Mouse (Mus musculus) limb, embryonic 12.5 days (tissue): ENCODE measurements at regions not wholly inside any gene's neighbourhood (a gene's known extent, or its start where the extent isn't known, plus 50 kb on each side); places are given as distances from the start of the nearest gene placed in this dataset.
"Not testable (repeated sequence)": the region's sequence is repeated elsewhere in the genome, so short reads cannot be mapped to it uniquely, and the experiment has no call there.

ENCODE experiments used
- ATAC-seq: fragments of 200-750 bp; cut with Nextera tagmentation; 2 replicates; pipeline ENCODE4 v1.8.0; 2017; ENCODE audit warnings: low read depth, moderate TSS enrichment; ENCODE audit not compliant: insufficient number of reproducible peaks, insufficient read depth, low FRiP score, low TSS enrichment
- H3K27ac ChIP-seq: fragments of 300-500 bp; sonication (generic); 2 replicates; pipeline ENCODE4 v1.5.1; 2016; ENCODE audit warnings: mild to moderate bottlenecking, moderate library complexity
- H3K27me3 ChIP-seq: fragments of 300-500 bp; sonication (generic); 2 replicates; pipeline ENCODE4 v1.6.1; 2016; ENCODE audit warnings: mild to moderate bottlenecking, moderate library complexity
- H3K36me3 ChIP-seq: fragments of 300-500 bp; sonication (generic); 2 replicates; pipeline ENCODE4 v1.6.1; 2016; ENCODE audit warnings: mild to moderate bottlenecking, moderate library complexity
- H3K4me1 ChIP-seq: fragments of 300-500 bp; sonication (generic); replicated peaks from 2 replicates; pipeline ENCODE4 v1.6.1; 2016
- H3K4me2 ChIP-seq: fragments of 300-500 bp; sonication (generic); 2 replicates; pipeline ENCODE4 v1.6.1; 2016; ENCODE audit warnings: mild to moderate bottlenecking, moderate library complexity
- H3K4me3 ChIP-seq: fragments of 300-500 bp; sonication (generic); replicated peaks from 2 replicates; pipeline ENCODE4 v1.5.1; 2016; ENCODE audit warnings: mild to moderate bottlenecking
- H3K9ac ChIP-seq: fragments of 300-500 bp; sonication (generic); replicated peaks from 2 replicates; pipeline ENCODE4 v1.6.1; 2016; ENCODE audit warnings: mild to moderate bottlenecking, moderate library complexity
- H3K9me3 ChIP-seq: fragments of 300-500 bp; sonication (generic); 2 replicates; pipeline ENCODE4 v1.6.1; 2016; ENCODE audit warnings: mild to moderate bottlenecking, moderate library complexity
- WGBS: fragments of 180-500 bp; shearing (Covaris S2); methylation state at CpG from one replicate; pipeline ENCODE4 v1.1.7; 2016; 5-methylcytosine and 5-hydroxymethylcytosine counted together

- Histone ChIP-seq H3K4me1 (no peaks in the 10 kb centered on the region), H3K9me3 (no peaks in the 10 kb centered on the region), H3K36me3 (no peaks in the 10 kb centered on the region), H3K27ac (no peak overlapping the region), H3K27me3 (no peaks in the 10 kb centered on the region), H3K4me2 (no peak overlapping the region), H3K9ac (no peak overlapping the region), H3K4me3 (no peak overlapping the region)
- ATAC-seq, result no peak
Measured at GRCm38 (mm10) chr13:85988633-85989032, 58.1 kb downstream of the Cox7c start.

GRCm38 (mm10) chr13:85982089-85982488 lies 64.6 kb downstream of the Cox7c start:
- 79% methylated on average over 1 of the region's 1 CpGs for WGBS
- H3K4me1 ChIP-seq, result no peaks in the 10 kb centered on the region
- H3K4me3 ChIP-seq, result no peak overlapping the region
- H3K27ac ChIP-seq, result no peak overlapping the region
- H3K27me3 ChIP-seq, result no peaks in the 10 kb centered on the region
- ATAC-seq, result no peak
- no peaks in the 10 kb centered on the region for H3K9me3 ChIP-seq
- no peak overlapping the region for H3K4me2 ChIP-seq
- no peaks in the 10 kb centered on the region for H3K36me3 ChIP-seq
- H3K9ac ChIP-seq, result no peak overlapping the region

GRCm38 (mm10) chr13:85964005-85964404 lies 82.7 kb downstream of the Cox7c start:
- H3K36me3 ChIP-seq, H3K4me2 ChIP-seq, H3K27me3 ChIP-seq, H3K4me1 ChIP-seq, H3K9me3 ChIP-seq, H3K9ac ChIP-seq, H3K4me3 ChIP-seq, H3K27ac ChIP-seq, ATAC-seq: not testable (repeated sequence)
- WGBS, result 84% methylated on average over 2 of the region's 2 CpGs

GRCm38 (mm10) chr13:85955284-85955683 lies 91.4 kb downstream of the Cox7c start:
- Histone ChIP-seq H3K36me3 (no peaks in the 10 kb centered on the region), H3K4me2 (no peak overlapping the region), H3K9me3 (no peaks in the 10 kb centered on the region), H3K4me1 (no peaks in the 10 kb centered on the region), H3K27me3 (no peaks in the 10 kb centered on the region), H3K4me3 (no peak overlapping the region), H3K27ac (no peak overlapping the region), H3K9ac (no peak overlapping the region)
- no peak for ATAC-seq

GRCm38 (mm10) chr13:85952896-85953295 lies 93.8 kb downstream of the Cox7c start:
- no peak overlapping the region for H3K27ac ChIP-seq
- no peak overlapping the region for H3K4me3 ChIP-seq
- WGBS, result 71% methylated on average over 6 of the region's 6 CpGs
- no peaks in the 10 kb centered on the region for H3K27me3 ChIP-seq
- H3K4me2 ChIP-seq, result no peak overlapping the region
- no peak for ATAC-seq
- no peak overlapping the region for H3K9ac ChIP-seq
- no peaks in the 10 kb centered on the region for H3K36me3 ChIP-seq
- no peaks in the 10 kb centered on the region for H3K9me3 ChIP-seq
- H3K4me1 ChIP-seq, result no peaks in the 10 kb centered on the region

GRCm38 (mm10) chr13:85926825-85927737 lies 119.6 kb downstream of the Cox7c start:
- peak; percentile 56; the same call in 1 of the 2 replicates for ATAC-seq
- Histone ChIP-seq H3K9me3 (no peaks in the 10 kb centered on the region), H3K36me3 (no peaks in the 10 kb centered on the region), H3K27me3 (no peaks in the 10 kb centered on the region), H3K4me2 (peak overlapping the region; percentile 26), H3K27ac (0 out of 2 replicates have a peak overlapping the region, but pooled peaks have one; percentile 35), H3K9ac (no peak overlapping the region), H3K4me3 (no peak overlapping the region), H3K4me1 (peaks cover 6% of the 10 kb centered on the region)
- WGBS, result 45% methylated on average over 4 of the region's 4 CpGs

- 45% methylated on average over 2 of the region's 2 CpGs for WGBS
- H3K9ac ChIP-seq, result no peak overlapping the region
- peaks cover 6% of the 10 kb centered on the region for H3K4me1 ChIP-seq
- H3K4me2 ChIP-seq, result no peak overlapping the region
- H3K27me3 ChIP-seq, result no peaks in the 10 kb centered on the region
- no peak for ATAC-seq
- H3K36me3 ChIP-seq, result no peaks in the 10 kb centered on the region
- H3K9me3 ChIP-seq, result no peaks in the 10 kb centered on the region
- no peak overlapping the region for H3K4me3 ChIP-seq
- 0 out of 2 replicates have a peak overlapping the region, but pooled peaks have one; percentile 35 for H3K27ac ChIP-seq
Measured at GRCm38 (mm10) chr13:85926323-85926722, 120.4 kb downstream of the Cox7c start.

- H3K27me3 ChIP-seq, result no peaks in the 10 kb centered on the region
- no peak for ATAC-seq
- H3K4me1 ChIP-seq, result peaks cover 12% of the 10 kb centered on the region
- no peak overlapping the region for H3K27ac ChIP-seq
- no peak overlapping the region for H3K9ac ChIP-seq
- H3K4me2 ChIP-seq, result no peak overlapping the region
- WGBS, result 93% methylated on average over 2 of the region's 2 CpGs
- H3K9me3 ChIP-seq, result no peaks in the 10 kb centered on the region
- no peaks in the 10 kb centered on the region for H3K36me3 ChIP-seq
- no peak overlapping the region for H3K4me3 ChIP-seq
Measured at GRCm38 (mm10) chr13:85922696-85923095, 124.0 kb downstream of the Cox7c start.

GRCm38 (mm10) chr13:85901796-85902195 lies 144.9 kb downstream of the Cox7c start:
- Histone ChIP-seq H3K27me3 (no peaks in the 10 kb centered on the region), H3K27ac (no peak overlapping the region), H3K36me3 (no peaks in the 10 kb centered on the region), H3K4me2 (no peak overlapping the region), H3K4me1 (no peaks in the 10 kb centered on the region), H3K4me3 (no peak overlapping the region), H3K9me3 (no peaks in the 10 kb centered on the region), H3K9ac (no peak overlapping the region)
- no peak for ATAC-seq

GRCm38 (mm10) chr13:85897656-85898055 lies 149.0 kb downstream of the Cox7c start:
- H3K4me2 ChIP-seq, result no peak overlapping the region
- H3K27me3 ChIP-seq, result no peaks in the 10 kb centered on the region
- no peak for ATAC-seq
- no peak overlapping the region for H3K27ac ChIP-seq
- no peaks in the 10 kb centered on the region for H3K4me1 ChIP-seq
- H3K9me3 ChIP-seq, result no peaks in the 10 kb centered on the region
- H3K36me3 ChIP-seq, result no peaks in the 10 kb centered on the region
- 81% methylated on average over 2 of the region's 2 CpGs for WGBS
- H3K9ac ChIP-seq, result no peak overlapping the region
- no peak overlapping the region for H3K4me3 ChIP-seq

- Histone ChIP-seq H3K4me3 (no peak overlapping the region), H3K27ac (no peak overlapping the region), H3K27me3 (no peaks in the 10 kb centered on the region), H3K9me3 (no peaks in the 10 kb centered on the region), H3K9ac (no peak overlapping the region), H3K4me2 (no peak overlapping the region), H3K4me1 (no peaks in the 10 kb centered on the region), H3K36me3 (no peaks in the 10 kb centered on the region)
- ATAC-seq, result peak; percentile 42; the same call in 1 of the 2 replicates
- 36% methylated on average over 8 of the region's 8 CpGs for WGBS
Measured at GRCm38 (mm10) chr13:85895141-85895540, 151.6 kb downstream of the Cox7c start.

- H3K27ac ChIP-seq, H3K36me3 ChIP-seq, H3K27me3 ChIP-seq, H3K4me1 ChIP-seq, ATAC-seq, H3K4me2 ChIP-seq, H3K9ac ChIP-seq, H3K4me3 ChIP-seq, H3K9me3 ChIP-seq: not testable (repeated sequence)
Measured at GRCm38 (mm10) chr13:85889846-85890245, 156.9 kb downstream of the Cox7c start.
